Mouse (Mus musculus): ENCODE measurements around the gene Mrpl49.

DNA sequence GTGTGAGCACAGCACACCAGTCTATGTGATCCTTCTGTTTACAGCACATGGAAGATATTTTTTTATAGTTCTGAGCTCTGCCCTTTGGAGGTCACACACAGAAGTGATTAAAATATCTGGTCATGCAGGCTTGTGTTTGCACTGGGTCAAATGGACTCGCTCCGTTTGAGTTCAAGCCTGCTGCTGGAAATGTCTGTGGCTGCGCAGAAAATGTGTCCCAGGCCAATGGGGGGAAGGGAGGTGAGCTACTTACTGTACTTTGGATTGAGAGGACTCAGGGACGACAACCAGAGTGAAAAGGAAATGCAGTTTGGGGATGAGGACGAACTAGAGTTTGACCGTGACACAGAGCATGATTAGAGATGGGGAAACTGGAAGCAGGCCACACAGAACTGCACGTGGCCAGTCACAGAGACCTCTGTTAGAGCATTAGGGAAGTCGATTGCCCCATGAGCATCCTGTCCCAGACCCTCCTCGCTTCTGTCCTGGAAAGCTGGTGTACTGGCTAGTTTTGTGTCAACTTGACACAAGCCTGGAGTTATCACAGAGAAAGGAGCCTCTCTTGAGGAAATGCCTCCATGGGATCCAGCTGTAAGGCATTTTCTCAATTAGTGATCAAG is 21.5 kb downstream of the Mrpl49 start:
- TF ChIP-seq POLR2A (IDR thresholded peaks at IDR 0.05; ENCODE audit: borderline replicate concordance, control insufficient read depth, low read depth, low read length) (no peak), CTCF (IDR thresholded peaks at IDR 0.05; ENCODE audit: control insufficient read depth, insufficient read depth, low read length) (no peak)

Measured in bone marrow, adult 2 months (tissue).